Mouse (Mus musculus) forebrain, embryonic 16.5 days (tissue): Measurements from ENCODE around the gene Mrpl37. TPM values are rescaled to one million over a fixed set of nuclear protein-coding genes. Genes with fewer than 3 reads are reported as not detected.

ENCODE experiments used
- ATAC-seq: fragments of 200-750 bp; cut with Nextera tagmentation; 2 replicates; pipeline ENCODE4 v1.8.0; 2017; ENCODE audit warnings: mild to moderate bottlenecking, moderate library complexity
- H3K27ac ChIP-seq: fragments of 300-500 bp; sonication (generic); 2 replicates; pipeline ENCODE4 v1.5.1; 2014; ENCODE audit warnings: low read length, control low read depth
- H3K27me3 ChIP-seq: fragments of 300-500 bp; sonication (generic); replicated peaks from 2 replicates; pipeline ENCODE4 v1.6.1; 2014; ENCODE audit warnings: low read length; ENCODE audit not compliant: control insufficient read depth, insufficient read depth
- H3K36me3 ChIP-seq: fragments of 300-500 bp; sonication (generic); 2 replicates; pipeline ENCODE4 v1.6.1; 2014; ENCODE audit not compliant: control insufficient read depth, insufficient read depth
- H3K4me1 ChIP-seq: fragments of 300-500 bp; sonication (generic); replicated peaks from 2 replicates; pipeline ENCODE4 v1.6.1; 2014; ENCODE audit warnings: low read length; ENCODE audit not compliant: control insufficient read depth, insufficient read depth
- H3K4me2 ChIP-seq: fragments of 300-500 bp; sonication (generic); 2 replicates; pipeline ENCODE4 v1.6.1; 2014; ENCODE audit warnings: mild to moderate bottlenecking, low read length, control low read depth
- H3K4me3 ChIP-seq: fragments of 300-500 bp; sonication (generic); replicated peaks from 2 replicates; pipeline ENCODE4 v1.5.1; 2014; ENCODE audit warnings: mild to moderate bottlenecking, low read length, control low read depth
- H3K9ac ChIP-seq: fragments of 300-500 bp; sonication (generic); replicated peaks from 2 replicates; pipeline ENCODE4 v1.6.1; 2014; ENCODE audit warnings: low read depth, low read length, control low read depth
- H3K9me3 ChIP-seq: fragments of 300-500 bp; sonication (generic); 2 replicates; pipeline ENCODE4 v1.6.1; 2016; ENCODE audit warnings: low read length; ENCODE audit not compliant: control insufficient read depth
- WGBS: fragments of 180-500 bp; shearing (Covaris S2); extraction: QIAGEN DNeasy Blood & Tissue Kit; methylation state at CpG from one replicate; pipeline ENCODE4 v1.1.7; 2014; 5-methylcytosine and 5-hydroxymethylcytosine counted together
- polyA plus RNA-seq: library from polyadenylated mRNA; unstranded; fragments of >200 nt; fragmentation: Nextera tagmentation; extraction: Ambion mirVana; gene quantifications from 2 replicates; pipeline ENCODE4 v1.2.1, GENCODE M21; 2015

The Mrpl37 gene
- polyA plus RNA-seq, 1 experiment from 2014 or later: 90.5 TPM

DNA sequence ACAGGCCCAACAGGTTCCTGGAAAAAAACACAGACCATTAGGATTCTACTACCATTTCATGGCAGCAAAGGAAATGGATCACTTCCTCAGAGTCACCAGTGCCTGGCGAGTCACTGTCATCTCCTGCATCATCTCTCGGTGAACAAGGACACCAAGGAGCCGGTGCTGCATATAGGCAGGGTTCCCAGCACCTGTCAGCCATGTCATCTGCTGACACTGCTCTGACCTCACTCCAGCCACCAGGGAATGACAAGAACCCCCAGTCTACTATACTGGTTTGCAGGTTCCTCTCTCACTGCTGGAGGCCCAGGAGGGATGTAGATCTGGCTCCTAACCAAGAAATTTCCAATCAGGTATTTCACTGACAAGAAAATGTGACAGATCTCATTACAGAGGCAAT lies 10.6 kb downstream of the Mrpl37 start:
- Histone ChIP-seq H3K27ac (no peak overlapping the region), H3K36me3 (peaks cover 13% of the 10 kb centered on the region)

DNA sequence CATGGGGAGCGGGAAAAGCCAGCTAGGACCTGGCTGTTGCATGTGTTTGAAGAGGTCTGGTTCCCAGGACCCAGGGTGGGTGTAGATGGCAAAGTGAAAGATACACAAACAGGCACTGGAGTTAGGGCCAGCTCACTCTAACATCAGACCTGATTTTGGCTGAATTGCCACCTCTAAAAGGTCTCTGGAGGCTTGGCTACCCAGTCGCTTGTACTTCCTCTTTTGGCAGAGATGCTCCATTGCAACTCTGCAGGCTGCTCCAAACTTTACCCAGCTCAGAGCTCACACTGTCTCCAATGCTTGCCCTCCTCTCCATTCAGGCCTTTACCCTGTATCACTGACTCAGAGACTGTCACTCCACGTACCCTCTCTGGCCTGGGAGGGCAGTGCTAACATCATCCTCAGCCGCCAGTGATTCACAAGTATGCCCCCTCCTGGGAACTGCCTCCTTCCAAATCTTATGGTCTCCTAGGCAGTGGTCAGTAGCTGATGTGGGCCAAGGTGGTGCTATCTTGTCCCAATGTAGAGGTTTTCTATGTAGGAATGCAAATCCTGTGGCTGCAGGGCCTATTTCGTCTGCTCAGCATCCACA lies 13.6 kb downstream of the Mrpl37 start:
- ATAC-seq: no peak
- no peaks in the 10 kb centered on the region for H3K27me3 ChIP-seq
- no peaks in the 10 kb centered on the region for H3K9me3 ChIP-seq
- no peak overlapping the region for H3K4me3 ChIP-seq
- H3K4me2 ChIP-seq: no peak overlapping the region
- H3K4me1 ChIP-seq: no peaks in the 10 kb centered on the region
- no peak overlapping the region for H3K27ac ChIP-seq
- peaks cover 9% of the 10 kb centered on the region; the same call in 1 of the 2 replicates for H3K36me3 ChIP-seq
- H3K9ac ChIP-seq: no peak overlapping the region
- WGBS: 41% methylated on average over 5 of the region's 5 CpGs

More for the DNA sequence above, 10.6 kb downstream of the Mrpl37 start:
- 90% methylated on average over 3 of the region's 3 CpGs for WGBS
- H3K27me3 ChIP-seq: no peaks in the 10 kb centered on the region
- H3K4me2 ChIP-seq: no peak overlapping the region
- H3K9me3 ChIP-seq: no peaks in the 10 kb centered on the region
- no peak overlapping the region for H3K9ac ChIP-seq
- ATAC-seq: no peak
- no peaks in the 10 kb centered on the region for H3K4me1 ChIP-seq
- no peak overlapping the region for H3K4me3 ChIP-seq

DNA sequence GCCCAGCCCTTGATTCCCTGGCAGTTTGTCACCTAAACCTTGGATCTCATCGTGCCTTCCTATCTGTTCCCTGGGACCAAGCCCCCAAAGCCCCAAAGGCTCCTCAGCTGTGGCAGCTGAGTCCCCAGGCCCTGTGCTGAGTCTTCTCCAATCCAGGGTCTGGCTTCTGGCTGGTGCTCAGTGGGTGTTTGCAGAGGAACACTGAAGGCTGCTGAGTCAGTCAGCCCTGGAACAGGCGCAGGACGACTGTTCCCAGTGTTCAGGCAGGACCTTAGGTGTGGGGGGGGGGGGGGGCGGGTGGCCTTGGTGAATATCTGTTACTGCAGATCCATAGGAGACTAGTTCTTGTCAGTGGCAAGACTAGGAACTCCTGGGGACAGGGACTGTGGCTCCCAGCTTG lies 14.8 kb downstream of the Mrpl37 start:
- H3K4me3 ChIP-seq: no peak overlapping the region
- peaks cover 12% of the 10 kb centered on the region; the same call in 1 of the 2 replicates for H3K36me3 ChIP-seq
- WGBS: 65% methylated on average over 4 of the region's 4 CpGs
- no peak for ATAC-seq
- no peak overlapping the region for H3K4me2 ChIP-seq
- no peak overlapping the region for H3K27ac ChIP-seq
- H3K9ac ChIP-seq: no peak overlapping the region
- H3K27me3 ChIP-seq: no peaks in the 10 kb centered on the region
- no peaks in the 10 kb centered on the region for H3K9me3 ChIP-seq
- H3K4me1 ChIP-seq: no peaks in the 10 kb centered on the region

DNA sequence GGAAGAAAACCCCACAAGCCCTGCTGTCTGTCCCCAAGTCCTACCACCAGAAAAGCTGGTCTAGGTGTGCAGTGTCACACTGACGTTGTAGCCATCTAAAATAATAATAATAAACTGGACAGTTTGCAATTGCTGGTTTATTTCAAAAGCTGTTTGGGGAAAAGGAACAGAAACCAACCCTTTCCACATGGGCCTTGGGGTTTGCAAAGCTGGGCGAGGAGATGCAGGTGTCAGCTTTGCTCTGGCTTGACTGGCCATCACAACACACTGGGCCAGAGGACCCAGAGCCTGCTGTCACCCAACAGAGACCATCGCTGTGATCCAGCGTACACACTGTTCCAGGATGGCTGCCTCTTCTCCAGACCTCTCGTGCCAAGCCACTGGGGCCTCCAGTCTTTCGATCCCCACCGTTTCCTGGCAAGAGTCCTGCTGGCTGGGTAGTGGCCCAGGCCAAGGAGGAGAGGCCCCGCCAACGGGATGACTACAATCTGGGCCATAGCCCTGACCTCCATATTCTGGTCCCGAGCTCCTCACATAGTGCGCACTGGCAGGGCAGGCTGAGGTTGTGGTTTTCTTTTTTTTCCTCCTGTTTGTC lies 18.0 kb downstream of the Mrpl37 start:
- ATAC-seq: no peak

DNA sequence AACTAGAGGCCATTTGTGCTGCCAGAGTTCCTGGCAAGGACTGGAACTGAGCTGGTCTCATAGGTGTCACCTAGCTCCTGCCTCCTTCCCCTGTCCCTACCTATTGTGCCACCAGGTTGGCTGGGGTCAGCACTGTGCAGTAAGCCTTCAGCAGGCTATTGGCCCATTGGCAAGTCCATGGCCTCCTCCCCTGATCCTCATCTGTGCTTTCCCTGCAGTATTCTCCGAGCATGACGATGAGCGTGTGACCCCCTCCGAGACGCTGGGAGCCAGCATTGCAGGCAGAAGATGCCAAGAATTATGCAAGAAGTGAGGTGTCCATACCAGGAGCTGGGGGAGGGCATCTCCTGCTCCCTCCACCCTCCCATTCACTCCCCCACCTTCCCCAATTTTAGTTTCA lies 18.9 kb downstream of the Mrpl37 start:
- WGBS: 85% methylated on average over 5 of the region's 5 CpGs

More for the DNA sequence above, 18.0 kb downstream of the Mrpl37 start:
- Histone ChIP-seq H3K36me3 (peaks cover 22% of the 10 kb centered on the region), H3K4me2 (no peak overlapping the region), H3K9me3 (no peaks in the 10 kb centered on the region), H3K27me3 (no peaks in the 10 kb centered on the region), H3K9ac (no peak overlapping the region), H3K27ac (no peak overlapping the region), H3K4me1 (no peaks in the 10 kb centered on the region), H3K4me3 (no peak overlapping the region)
- WGBS: 80% methylated on average over 11 of the region's 11 CpGs

DNA sequence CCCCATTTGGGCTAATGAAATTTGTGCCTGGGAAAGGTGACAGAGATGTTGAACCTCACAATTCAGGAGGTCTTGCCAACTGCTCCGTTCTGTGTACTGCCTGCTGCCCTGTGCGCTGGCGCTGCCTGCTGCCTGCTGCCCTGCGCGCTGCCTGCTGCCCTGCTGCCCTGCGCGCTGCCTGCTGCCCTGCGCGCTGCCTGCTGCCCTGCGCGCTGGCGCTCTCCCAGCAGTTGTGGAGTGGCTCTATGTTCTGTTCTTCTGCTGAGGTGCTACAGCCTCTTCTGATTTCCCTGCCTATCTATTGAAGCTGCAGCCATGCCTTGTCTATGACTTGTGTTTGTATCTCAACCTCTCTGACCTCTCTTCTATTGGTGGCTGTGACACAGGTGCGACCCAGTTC lies 21.5 kb downstream of the Mrpl37 start:
- no peak for ATAC-seq
- H3K4me2 ChIP-seq: no peak overlapping the region
- no peak overlapping the region for H3K27ac ChIP-seq
- H3K4me1 ChIP-seq: no peaks in the 10 kb centered on the region
- H3K9ac ChIP-seq: no peak overlapping the region
- H3K36me3 ChIP-seq: peaks cover 35% of the 10 kb centered on the region
- no peak overlapping the region for H3K4me3 ChIP-seq
- 95% methylated on average over 13 of the region's 13 CpGs for WGBS
- H3K9me3 ChIP-seq: no peaks in the 10 kb centered on the region
- no peaks in the 10 kb centered on the region for H3K27me3 ChIP-seq

More for the DNA sequence above, 18.9 kb downstream of the Mrpl37 start:
- no peaks in the 10 kb centered on the region for H3K4me1 ChIP-seq
- H3K9ac ChIP-seq: no peak overlapping the region
- H3K9me3 ChIP-seq: no peaks in the 10 kb centered on the region
- H3K27me3 ChIP-seq: no peaks in the 10 kb centered on the region
- H3K36me3 ChIP-seq: peaks cover 26% of the 10 kb centered on the region
- H3K27ac ChIP-seq: no peak overlapping the region
- H3K4me3 ChIP-seq: no peak overlapping the region
- H3K4me2 ChIP-seq: no peak overlapping the region
- ATAC-seq: no peak

DNA sequence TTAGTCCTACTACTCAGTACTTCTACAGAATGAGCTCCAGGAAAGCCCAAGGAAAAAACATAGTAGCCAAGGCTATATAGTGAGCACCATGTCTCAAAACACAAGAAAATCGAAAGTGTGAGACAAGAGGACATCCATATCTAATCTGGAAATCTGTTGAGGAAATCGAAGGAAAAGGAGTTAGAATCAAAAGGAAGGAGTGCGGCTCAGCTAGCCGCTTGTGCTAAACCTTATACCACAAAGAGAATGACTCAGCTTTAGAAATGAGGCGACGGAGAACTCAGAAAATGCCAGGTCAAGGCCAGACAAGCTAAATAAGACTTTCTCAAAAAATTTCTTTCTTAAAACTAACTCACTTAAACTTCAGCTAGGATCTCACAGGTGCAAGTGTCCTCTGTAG lies 24.4 kb downstream of the Mrpl37 start:
- Histone ChIP-seq H3K9me3 (no peaks in the 10 kb centered on the region), H3K27me3 (no peaks in the 10 kb centered on the region), H3K36me3 (peaks cover 25% of the 10 kb centered on the region), H3K4me3 (no peak overlapping the region), H3K4me1 (0 out of 2 replicates have a peak, but pooled peaks cover 2% of the 10 kb centered on the region), H3K27ac (no peak overlapping the region), H3K4me2 (no peak overlapping the region), H3K9ac (no peak overlapping the region)
- ATAC-seq: no peak
- WGBS: 95% methylated on average over 6 of the region's 6 CpGs

DNA sequence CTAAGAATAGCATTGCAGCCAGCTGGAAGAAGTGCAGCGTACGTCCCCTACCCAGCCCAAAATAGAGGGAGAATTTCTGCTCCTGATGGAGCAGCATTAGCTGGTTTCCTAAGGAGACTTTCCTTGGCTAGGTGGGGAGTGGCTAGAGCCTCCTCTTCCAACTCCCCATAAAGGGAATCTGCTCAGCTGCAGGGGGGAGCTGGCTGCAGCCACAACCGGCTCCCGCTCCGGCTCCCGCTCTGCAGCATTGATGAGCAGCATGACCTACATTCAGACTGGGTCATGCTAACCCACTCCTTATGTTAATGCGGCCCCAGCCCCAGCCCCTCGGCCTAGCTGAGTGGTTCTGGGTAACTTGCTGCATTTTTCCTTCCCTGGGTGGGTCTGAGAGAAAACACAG lies 27.4 kb downstream of the Mrpl37 start:
- no peak overlapping the region for H3K27ac ChIP-seq
- H3K9me3 ChIP-seq: no peaks in the 10 kb centered on the region
- no peak overlapping the region for H3K4me3 ChIP-seq
- 0 out of 2 replicates have a peak, but pooled peaks cover 2% of the 10 kb centered on the region for H3K4me1 ChIP-seq
- no peak overlapping the region for H3K9ac ChIP-seq
- peaks cover 15% of the 10 kb centered on the region for H3K36me3 ChIP-seq
- WGBS: 70% methylated on average over 8 of the region's 8 CpGs
- no peak overlapping the region for H3K4me2 ChIP-seq
- no peaks in the 10 kb centered on the region for H3K27me3 ChIP-seq
- ATAC-seq: no peak

DNA sequence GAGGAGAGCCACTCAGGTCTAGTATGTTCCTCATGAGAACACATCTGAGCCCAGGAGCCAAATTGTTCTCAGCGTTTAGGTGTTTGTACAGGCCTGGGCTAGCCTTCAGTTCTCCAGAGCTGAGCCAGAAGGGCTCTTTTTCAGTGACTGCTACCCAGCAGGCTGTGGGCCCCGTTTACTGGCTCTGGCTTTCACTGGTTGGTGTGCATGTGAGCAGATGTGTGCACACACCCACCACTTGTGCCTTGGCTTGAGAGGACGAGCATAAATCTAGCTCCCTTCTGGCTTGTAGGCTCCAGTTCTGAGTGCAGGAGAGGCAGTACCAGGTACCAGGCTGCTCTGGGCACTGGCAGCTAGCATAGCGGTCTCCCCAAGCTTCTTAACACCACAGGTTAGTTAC lies 28.4 kb downstream of the Mrpl37 start:
- Histone ChIP-seq H3K27ac (no peak overlapping the region), H3K4me2 (no peak overlapping the region), H3K4me1 (0 out of 2 replicates have a peak, but pooled peaks cover 2% of the 10 kb centered on the region), H3K9me3 (no peaks in the 10 kb centered on the region), H3K36me3 (peaks cover 10% of the 10 kb centered on the region), H3K4me3 (no peak overlapping the region), H3K9ac (no peak overlapping the region), H3K27me3 (no peaks in the 10 kb centered on the region)
- 88% methylated on average over 4 of the region's 4 CpGs for WGBS
- ATAC-seq: no peak
